Mouse (Mus musculus) heart, adult 8-10 months (tissue): ENCODE results near the gene Flt4. TPM values are rescaled to one million over a fixed set of nuclear protein-coding genes. Genes with fewer than 3 reads are reported as not detected.

Experiments
- DNase-seq: peaks from one replicate; pipeline ENCODE4 v3.0.0; 2022; ENCODE audit warnings: low spot score
- total RNA-seq, 4 experiments: library from RNA; stranded (reverse); gene quantifications; 2 replicates each; pipeline ENCODE4 v1.2.4; 2022

The Flt4 gene
- total RNA-seq, 4 experiments from 2014 or later, result 11.8 to 12.4 (median 12.2) TPM

DNA sequence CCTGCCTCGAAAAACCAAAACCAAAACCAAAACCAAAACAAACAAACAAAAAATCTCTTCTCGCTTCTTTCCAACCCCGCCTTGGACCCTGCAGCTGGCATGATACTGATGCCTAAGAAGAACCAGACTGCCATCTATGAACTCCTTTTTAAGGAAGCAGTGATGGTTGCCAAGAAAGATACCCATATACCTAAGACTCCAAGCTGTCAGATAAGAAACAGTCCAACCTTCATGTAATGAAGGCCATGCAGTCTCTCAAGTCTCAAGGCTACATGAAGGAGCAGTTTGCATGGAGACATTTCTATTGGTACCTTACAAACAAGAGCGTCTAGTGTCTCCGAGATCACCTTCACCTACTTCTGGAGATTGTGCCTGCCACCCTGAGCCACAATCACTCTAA lies 88.7 kb downstream of the Flt4 start:
- DNase-seq, result no peak

DNA sequence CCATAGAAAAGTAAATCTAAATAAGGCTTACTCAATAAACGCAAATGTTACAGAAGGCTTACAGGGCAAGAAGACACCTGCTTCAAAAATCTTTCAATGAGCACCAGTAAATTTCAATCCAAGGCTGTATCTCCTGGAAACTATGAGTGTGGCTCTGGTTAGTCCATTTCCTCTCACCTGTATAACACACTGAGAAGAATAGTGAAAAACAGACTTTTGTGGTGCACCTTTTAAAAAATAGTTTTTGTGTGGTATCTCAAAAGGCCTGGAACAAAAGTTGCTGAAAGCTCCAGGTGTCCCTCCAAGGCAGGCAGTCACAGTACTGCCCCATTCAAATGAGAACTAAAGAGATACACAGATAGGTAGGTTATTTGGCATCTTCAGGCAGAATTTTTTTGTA lies 90.0 kb downstream of the Flt4 start:
- no peak for DNase-seq

DNA sequence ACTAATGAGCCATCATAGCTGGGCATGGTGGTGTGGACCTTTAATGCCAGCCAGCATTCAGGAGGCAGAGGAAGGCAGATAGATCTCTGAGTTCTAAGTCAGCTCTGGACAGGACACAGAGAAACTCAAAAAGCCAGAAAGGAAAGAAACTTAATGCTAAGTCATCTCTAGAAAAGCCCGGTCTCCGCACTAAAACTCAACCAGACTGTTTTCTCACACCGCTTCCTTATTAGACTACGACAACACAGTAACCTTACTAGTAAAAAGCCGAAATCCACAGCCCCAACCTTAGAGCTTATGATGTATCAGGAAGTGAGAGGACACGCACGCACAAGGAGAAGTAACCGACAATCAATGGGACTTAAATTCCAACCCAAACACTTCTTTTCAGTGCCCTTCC lies 93.0 kb downstream of the Flt4 start:
- DNase-seq, result no peak

Other genes starting within 250 kb of the Flt4 start
- gene Olfr1389, start 186.2 kb upstream of the Flt4 start, total RNA-seq, result not detected
- gene Olfr1388, start 172.6 kb upstream of the Flt4 start, total RNA-seq, result under 1 TPM in 3 of 4 experiments, not detected in 1; 0.12 to 0.26 (median 0.16) TPM
- under 1 TPM in 2 of 4 experiments, not detected in 2; 0.11 to 0.19 TPM for gene Olfr1387, start 153.9 kb upstream of the Flt4 start, total RNA-seq
- under 1 TPM in 1 of 4 experiments, not detected in 3; 0.12 TPM for gene Olfr1386, start 144.2 kb upstream of the Flt4 start, total RNA-seq
- not detected for gene Olfr1385, start 120.2 kb upstream of the Flt4 start, total RNA-seq
- under 1 TPM in 1 of 4 experiments, not detected in 3; 0.37 TPM for gene Olfr1384, start 102.5 kb upstream of the Flt4 start, total RNA-seq
- gene Olfr1383, start 89.6 kb upstream of the Flt4 start, total RNA-seq, result under 1 TPM; 0.53 to 0.79 (median 0.71) TPM
- not detected for gene Olfr1382, start 81.0 kb upstream of the Flt4 start, total RNA-seq
- not detected for gene Olfr1381, start 65.8 kb upstream of the Flt4 start, total RNA-seq
- gene Olfr1380, start 52.4 kb upstream of the Flt4 start, total RNA-seq, result not detected
- gene Scgb3a1, start 54.3 kb downstream of the Flt4 start, total RNA-seq, result 1 to 10 TPM in 2 of 4 experiments, under 1 TPM in 1, not detected in 1; 0.72 to 2.7 (median 1.4) TPM
- gene Cnot6, start 103.5 kb downstream of the Flt4 start, total RNA-seq, result 10 to 100 TPM; 18.1 to 21.6 (median 20.2) TPM
- gene Gfpt2, start 184.9 kb downstream of the Flt4 start, total RNA-seq, result 10 to 100 TPM in 1 of 4 experiments, 1 to 10 TPM in 3; 6.6 to 12.9 (median 8.8) TPM
- gene Mapk9, start 237.5 kb downstream of the Flt4 start, total RNA-seq, result 10 to 100 TPM; 42.8 to 47.4 (median 43.5) TPM